Mouse (Mus musculus) brown adipose tissue, adult 24 weeks (tissue): ENCODE measurements around the gene Gm29609. TPM values are rescaled to one million over a fixed set of nuclear protein-coding genes. Genes with fewer than 3 reads are reported as not detected.

Source experiments
- H3K27ac ChIP-seq: fragments of 200-500 bp; replicated peaks from 2 replicates; pipeline ENCODE4 v1.5.1; 2012; ENCODE audit warnings: low read depth, mild to moderate bottlenecking, low read length
- H3K4me1 ChIP-seq: fragments of 200-500 bp; 2 replicates; pipeline ENCODE4 v1.6.1; 2012; ENCODE audit warnings: low read length, mixed read lengths; ENCODE audit not compliant: control insufficient read depth, insufficient read depth, insufficient read length
- H3K4me3 ChIP-seq: fragments of 200-500 bp; 2 replicates; pipeline ENCODE4 v1.5.1; 2012; ENCODE audit warnings: low read depth, mild to moderate bottlenecking, low read length, moderate library complexity; ENCODE audit not compliant: insufficient read depth
- polyA plus RNA-seq: library from polyadenylated mRNA; stranded (reverse); fragments of >200 nt; gene quantifications from 2 replicates; pipeline ENCODE4 v1.2.4, GENCODE M21; 2012; ENCODE audit not compliant: missing spikeins, insufficient read depth, insufficient read length

The Gm29609 gene
- polyA plus RNA-seq, 1 experiment: not detected

GRCm38 (mm10) chr5:31192045-31192938 lies 12.6 kb upstream of the Gm29609 start:
- Histone ChIP-seq H3K4me1 (peaks cover 3% of the 10 kb centered on the region; the same call in 1 of the 2 replicates), H3K4me3 (peak overlapping the region; percentile 78), H3K27ac (peak overlapping the region; percentile 62)

GRCm38 (mm10) chr5:31190201-31190600 lies 10.5 kb upstream of the Gm29609 start:
- no peak overlapping the region for H3K4me3 ChIP-seq
- no peak overlapping the region for H3K27ac ChIP-seq
- H3K4me1 ChIP-seq: peaks cover 3% of the 10 kb centered on the region; the same call in 1 of the 2 replicates

DNA sequence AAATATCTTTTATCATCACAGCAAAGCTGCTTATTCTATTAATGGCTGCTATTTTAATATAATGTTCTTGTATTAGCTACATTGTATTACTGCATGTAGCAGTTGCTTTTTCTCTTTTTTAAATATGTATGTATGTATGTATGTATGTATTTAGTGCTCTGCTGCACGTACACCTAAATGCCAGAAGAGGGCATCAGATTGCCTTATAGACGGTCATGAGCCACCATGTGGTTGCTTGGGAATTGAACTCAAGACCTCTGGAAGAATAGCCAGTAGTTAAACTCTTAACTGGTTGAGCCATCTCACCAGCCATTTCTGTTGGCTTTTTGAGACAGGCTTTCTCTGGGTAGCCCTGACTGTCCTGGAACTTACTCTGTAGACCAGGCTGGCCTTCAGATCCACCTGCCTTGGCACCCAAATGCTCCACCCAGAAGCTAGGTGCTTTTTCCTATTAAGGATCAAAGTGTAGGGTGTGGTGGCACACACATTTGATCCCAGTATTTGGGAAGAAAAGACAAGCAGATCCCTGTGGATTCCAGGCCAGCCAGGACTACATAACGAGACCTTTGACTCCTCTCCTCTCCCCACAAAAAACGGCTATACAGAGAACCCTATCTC lies 8.6 kb upstream of the Gm29609 start:
- Histone ChIP-seq H3K4me1 (peaks cover 3% of the 10 kb centered on the region; the same call in 1 of the 2 replicates), H3K4me3 (no peak overlapping the region), H3K27ac (no peak overlapping the region)

- no peaks in the 10 kb centered on the region for H3K4me1 ChIP-seq
These were observed 4.0 kb upstream of the Gm29609 start for GRCm38 (mm10) chr5:31183678-31184077.

DNA sequence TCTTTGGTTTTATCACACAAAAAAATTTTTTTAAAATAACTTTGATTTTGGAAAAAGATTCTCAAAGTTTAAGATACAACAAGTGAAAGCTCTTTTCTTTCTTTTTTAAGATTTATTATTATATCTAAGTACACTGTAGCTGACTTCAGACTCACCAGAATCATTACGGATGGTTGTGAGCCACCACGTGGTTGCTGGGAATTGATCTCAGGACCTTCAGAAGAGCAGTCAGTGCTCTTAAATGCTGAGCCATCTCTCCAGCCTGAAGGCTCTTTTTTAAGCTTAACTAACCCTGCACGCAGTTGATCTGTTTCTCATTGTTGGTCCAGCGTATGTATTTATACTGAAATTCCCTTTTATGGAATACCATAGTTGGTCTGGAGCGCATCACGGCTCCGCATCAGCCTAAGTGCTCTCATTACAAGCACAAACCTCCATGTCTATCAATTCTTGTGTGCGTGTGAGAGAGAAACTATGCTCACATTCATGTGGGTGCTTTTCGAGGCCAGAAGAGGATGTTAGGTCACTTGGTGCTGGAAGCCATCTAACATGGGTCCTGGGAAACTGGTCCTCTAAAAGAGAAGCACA lies 1.6 kb upstream of the Gm29609 start:
- no peak overlapping the region for H3K27ac ChIP-seq
- no peaks in the 10 kb centered on the region for H3K4me1 ChIP-seq
- 0 out of 2 replicates have a peak overlapping the region, but pooled peaks have one; percentile 7 for H3K4me3 ChIP-seq

More at GRCm38 (mm10) chr5:31183678-31184077, 4.0 kb upstream of the Gm29609 start:
- Histone ChIP-seq H3K4me3 (no peak overlapping the region), H3K27ac (no peak overlapping the region)

GRCm38 (mm10) chr5:31179301-31179765 lies 378 bp downstream of the Gm29609 start:
- Histone ChIP-seq H3K4me1 (no peaks in the 10 kb centered on the region), H3K4me3 (peak overlapping the region; percentile 81), H3K27ac (peak overlapping the region; percentile 64)

GRCm38 (mm10) chr5:31168630-31169029 lies 11.1 kb downstream of the Gm29609 start:
- no peak overlapping the region for H3K27ac ChIP-seq
- H3K4me1 ChIP-seq: no peaks in the 10 kb centered on the region
- H3K4me3 ChIP-seq: no peak overlapping the region

DNA sequence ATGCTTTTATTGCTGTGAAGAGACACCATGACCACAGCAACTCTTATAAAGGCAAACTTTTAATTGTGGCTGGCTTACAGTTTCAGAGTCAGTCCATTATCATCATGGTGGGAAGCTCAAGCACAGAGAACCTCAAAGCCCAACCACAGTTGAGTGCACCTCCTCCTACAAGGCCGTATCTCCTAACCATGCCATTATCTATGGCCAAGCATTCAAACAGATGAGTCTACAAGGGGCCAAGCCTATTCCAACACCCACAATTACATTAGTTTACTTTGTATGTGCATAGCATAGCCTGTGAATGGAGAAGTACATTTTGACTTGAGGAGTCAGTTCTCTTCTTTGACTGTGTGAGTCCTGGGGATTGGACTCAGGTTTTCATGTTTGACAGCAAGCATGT lies 14.8 kb downstream of the Gm29609 start:
- Histone ChIP-seq H3K27ac (no peak overlapping the region), H3K4me1 (no peaks in the 10 kb centered on the region), H3K4me3 (no peak overlapping the region)

GRCm38 (mm10) chr5:31162462-31162861 lies 17.2 kb downstream of the Gm29609 start:
- Histone ChIP-seq H3K4me3 (no peak overlapping the region), H3K27ac (no peak overlapping the region)

DNA sequence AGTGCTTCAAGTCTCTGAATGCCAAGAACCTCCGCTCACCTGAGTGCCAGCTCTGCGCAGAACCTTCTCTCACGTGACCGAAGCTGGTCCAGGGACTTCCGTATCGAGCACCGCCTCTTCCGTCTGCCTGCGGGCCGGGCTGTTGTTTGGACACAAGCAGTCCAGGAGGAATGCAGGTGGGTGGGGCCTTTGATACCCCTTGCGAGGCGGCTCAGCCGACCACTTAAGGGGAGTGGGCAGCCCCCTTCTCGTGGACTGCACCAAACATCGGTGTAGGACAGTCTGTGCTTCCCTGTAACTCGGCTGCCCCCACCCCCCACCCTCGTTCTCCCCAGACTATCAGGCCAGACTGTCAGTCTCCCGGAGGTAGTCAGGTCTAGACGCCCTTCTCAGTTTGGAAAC lies 25.6 kb downstream of the Gm29609 start, which contains the start of gene Mpv17:
Mpv17 (minus strand) TSS at position 100 of the 402 bp plus-strand sequence.
- peak within 1 kb of the TSS; percentile 56; the same call in 1 of the 2 replicates for H3K27ac ChIP-seq
- peak within 1 kb of the TSS; percentile 92 for H3K4me3 ChIP-seq
- H3K4me1 ChIP-seq: peaks cover 3% of the 10 kb centered on the region; the same call in 1 of the 2 replicates

More at GRCm38 (mm10) chr5:31162462-31162861, 17.2 kb downstream of the Gm29609 start:
- no peaks in the 10 kb centered on the region for H3K4me1 ChIP-seq

DNA sequence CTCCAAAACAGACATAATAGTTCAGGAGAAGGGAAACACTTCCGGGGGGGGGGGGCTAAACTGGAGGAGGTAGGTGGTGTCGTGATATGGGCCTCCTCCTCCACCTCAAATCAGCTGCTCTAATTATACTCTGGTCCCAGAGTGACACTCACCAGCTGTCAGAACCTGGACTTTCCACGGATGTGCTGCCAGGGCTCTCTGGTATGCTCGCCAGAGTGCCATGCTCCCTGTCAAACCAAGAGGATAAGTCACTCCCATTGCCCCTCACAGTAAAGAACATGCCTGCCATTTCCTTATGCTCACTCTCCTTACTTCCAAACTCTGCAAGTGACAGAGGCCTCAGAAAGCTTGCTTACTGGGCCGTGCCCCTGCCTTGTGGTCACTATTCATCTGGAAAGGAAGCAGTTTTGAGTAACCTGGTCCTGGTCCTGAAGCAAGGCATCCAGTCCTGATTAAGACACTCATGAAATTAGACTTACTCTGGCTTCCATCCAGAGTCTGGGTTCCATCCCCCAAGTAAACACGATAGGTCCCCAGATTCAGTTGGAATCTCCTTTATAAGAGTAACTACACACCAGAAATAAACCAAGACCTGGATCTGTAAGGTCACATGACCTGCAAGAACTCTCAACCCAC lies 26.1 kb downstream of the Gm29609 start:
- Histone ChIP-seq H3K4me3 (peak overlapping the region; percentile 92), H3K27ac (no peak overlapping the region; the same call in 1 of the 2 replicates), H3K4me1 (peaks cover 3% of the 10 kb centered on the region; the same call in 1 of the 2 replicates)

DNA sequence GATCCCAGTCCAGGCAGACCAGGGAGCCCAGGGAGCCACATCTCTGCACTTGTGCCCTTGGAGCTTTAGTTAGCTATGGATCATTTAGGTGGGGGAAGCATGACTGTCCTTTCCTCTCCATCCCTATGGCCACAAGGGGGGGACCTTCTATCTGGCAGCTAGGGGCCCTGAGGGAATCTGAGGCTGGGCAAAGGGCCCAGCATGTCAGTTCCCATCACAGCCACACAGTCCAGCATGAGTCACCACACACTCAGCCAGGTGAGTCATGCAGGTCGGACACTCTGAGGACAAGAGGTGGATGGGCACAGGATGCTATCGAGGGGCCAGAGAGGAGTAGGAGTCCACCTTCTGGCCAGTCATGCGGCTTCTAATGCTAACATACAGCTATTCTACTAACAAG lies 28.0 kb downstream of the Gm29609 start:
- Histone ChIP-seq H3K4me3 (no peak overlapping the region), H3K4me1 (peaks cover 3% of the 10 kb centered on the region; the same call in 1 of the 2 replicates), H3K27ac (no peak overlapping the region)

DNA sequence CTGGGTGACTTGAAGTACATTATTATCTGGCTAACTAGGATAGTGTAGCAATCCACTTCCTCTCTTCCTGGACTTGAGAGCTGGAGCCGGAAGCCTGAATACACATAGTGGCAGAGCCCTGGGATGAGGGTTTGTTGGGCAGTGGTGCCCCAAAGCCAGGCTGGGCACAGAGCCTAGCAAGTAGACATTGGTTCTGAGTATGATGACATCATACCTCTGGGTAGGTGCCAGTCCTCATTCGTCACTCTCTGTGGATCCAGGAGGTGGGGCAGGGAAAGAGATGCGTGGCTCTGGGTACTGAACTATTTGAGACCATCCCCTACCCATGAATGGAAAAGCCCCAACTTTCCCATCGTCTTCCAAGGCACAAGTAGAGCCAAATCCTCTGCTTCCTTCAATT lies 29.9 kb downstream of the Gm29609 start:
- Histone ChIP-seq H3K4me1 (peaks cover 3% of the 10 kb centered on the region; the same call in 1 of the 2 replicates), H3K4me3 (no peak overlapping the region), H3K27ac (no peak overlapping the region)

- Histone ChIP-seq H3K4me1 (no peaks in the 10 kb centered on the region; the same call in 1 of the 2 replicates), H3K27ac (no peak overlapping the region), H3K4me3 (no peak overlapping the region)
These were observed 40.7 kb downstream of the Gm29609 start for GRCm38 (mm10) chr5:31138968-31139425.
